Mouse (Mus musculus) liver, postnatal 0 days (tissue): Measurements from ENCODE around the gene Sult1c2.

Source experiments
- CTCF ChIP-seq: sonication (generic); IDR thresholded peaks from 2 replicates; pipeline ENCODE4 v1.5.1; 2016; ENCODE audit warnings: antibody characterized with exemption, low read depth
- EP300 ChIP-seq: IDR thresholded peaks from 2 replicates; pipeline ENCODE4 v1.6.1; 2016; ENCODE audit warnings: antibody characterized with exemption, low read depth, mild to moderate bottlenecking

DNA sequence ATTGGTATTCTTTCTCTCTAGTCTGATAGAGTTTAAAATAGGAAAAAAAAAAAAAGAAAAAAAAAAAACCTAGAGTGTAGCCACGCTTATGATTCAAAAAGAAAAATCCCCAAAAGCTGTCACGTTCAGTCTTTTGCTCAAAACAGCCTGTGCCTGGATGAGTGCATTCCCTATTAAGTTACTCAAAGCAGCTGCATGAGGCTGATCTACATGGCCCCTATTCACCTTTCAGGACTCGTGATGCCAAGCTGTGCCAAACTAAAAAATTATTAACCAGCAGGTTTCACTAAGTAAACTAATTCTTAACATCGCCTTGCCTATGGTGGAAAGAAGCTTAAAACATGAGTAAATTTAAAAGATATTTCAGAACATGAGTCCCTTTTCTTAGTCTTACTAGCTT is at the start of gene Sult1c2:
- no peak for TF ChIP-seq CTCF
- no peak for TF ChIP-seq EP300
